Mouse (Mus musculus) thymus, postnatal 10 days (tissue): ENCODE results near the gene Cd207.
"Not testable (repeated sequence)": the region's sequence is repeated elsewhere in the genome, so short reads cannot be mapped to it uniquely, and the experiment has no call there.

Experiments
- DNase-seq, 2 experiments: peaks; one replicate each; pipeline ENCODE4 v3.0.0; 2021; ENCODE audit warnings: low spot score in 2 of 2

Cd207 gene

DNA sequence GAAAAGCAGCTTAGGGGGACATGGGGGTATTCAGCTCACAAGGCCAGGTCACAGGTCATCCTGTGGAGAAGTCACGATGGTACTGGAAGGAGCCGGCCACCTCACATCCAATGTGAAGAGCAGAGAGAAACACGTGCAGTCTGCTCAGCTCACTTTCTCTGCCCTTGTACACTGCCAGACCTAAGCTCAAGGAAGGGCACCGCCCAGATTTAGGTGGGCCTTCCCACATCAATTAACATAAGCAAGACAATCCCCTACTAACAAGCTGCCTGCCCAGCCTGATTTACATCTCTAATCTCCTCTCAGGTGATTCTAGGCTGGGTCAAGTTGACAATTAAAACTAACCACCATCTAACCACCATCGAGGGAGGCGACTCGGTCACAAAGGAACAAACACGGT is 20.3 kb upstream of the Cd207 start:
- DNase-seq, result no peak

- DNase-seq, result no peak
Observed at GRCm38 (mm10) chr6:83696684-83697083, 19.0 kb upstream of the Cd207 start.

DNA sequence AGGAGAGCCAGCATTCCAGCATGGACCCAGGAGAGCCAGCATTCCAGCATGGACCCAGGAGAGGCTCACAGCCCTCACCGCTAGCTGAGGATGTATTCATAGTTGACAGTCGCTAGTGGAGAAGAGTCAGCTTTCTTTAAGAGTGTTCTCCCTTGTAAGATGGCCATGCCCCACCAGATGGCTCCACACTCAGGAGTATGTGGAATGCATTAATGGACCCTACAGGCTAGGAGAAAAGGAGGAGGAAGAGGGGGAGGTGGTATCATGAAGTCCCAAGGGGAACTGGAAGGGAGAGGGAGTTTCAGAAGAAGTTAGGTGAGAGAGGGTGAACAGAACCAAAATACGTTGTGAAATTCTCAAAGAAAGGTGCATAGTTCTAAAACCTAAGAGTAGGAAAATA is 18.1 kb upstream of the Cd207 start:
- no peak for DNase-seq

DNA sequence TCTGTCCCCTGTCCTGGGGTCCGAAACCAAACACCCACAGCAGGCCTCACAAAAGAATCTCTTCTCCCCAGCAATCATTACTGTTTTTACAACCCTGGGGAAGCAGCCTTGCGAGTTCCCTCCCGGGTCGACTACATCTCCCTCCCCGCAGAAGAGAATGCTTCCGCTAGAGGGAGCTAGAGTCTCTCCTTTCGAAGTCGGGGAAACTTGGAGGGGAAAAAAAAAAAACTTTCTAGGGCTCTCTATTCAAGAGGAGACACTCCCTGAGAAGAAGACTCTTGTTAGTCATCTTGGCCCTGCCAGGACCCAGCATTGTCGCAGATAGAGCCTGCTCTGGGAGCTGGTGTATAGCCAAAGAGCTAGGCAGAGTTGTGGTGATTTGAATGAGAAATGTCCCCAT is 16.2 kb upstream of the Cd207 start:
- DNase-seq, result peak in 1 of 2 experiments; percentile 83

GRCm38 (mm10) chr6:83692962-83693361 is 15.3 kb upstream of the Cd207 start:
- no peak for DNase-seq

GRCm38 (mm10) chr6:83690936-83691335 is 13.3 kb upstream of the Cd207 start:
- no peak for DNase-seq

DNA sequence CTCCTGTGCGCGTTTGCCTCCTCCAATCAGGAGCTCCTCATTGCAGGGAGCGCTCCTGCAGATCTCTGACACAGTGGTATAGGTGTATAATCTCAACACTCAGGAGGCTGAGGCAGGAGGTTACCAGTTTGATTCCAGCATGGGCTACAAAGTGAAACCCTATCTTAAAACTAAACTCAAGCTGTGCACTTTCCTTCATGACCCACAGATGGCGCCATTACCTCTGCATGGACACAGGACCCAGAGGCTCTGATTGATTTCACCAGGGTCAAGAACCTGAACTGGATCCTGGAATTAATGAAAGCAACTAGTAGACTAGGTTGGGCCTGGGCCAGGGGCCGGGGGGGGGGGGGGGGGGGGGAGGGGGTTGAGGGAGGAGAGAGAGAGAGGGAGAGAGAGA is 12.6 kb upstream of the Cd207 start:
- DNase-seq, result peak in 1 of 2 experiments; percentile 45

DNA sequence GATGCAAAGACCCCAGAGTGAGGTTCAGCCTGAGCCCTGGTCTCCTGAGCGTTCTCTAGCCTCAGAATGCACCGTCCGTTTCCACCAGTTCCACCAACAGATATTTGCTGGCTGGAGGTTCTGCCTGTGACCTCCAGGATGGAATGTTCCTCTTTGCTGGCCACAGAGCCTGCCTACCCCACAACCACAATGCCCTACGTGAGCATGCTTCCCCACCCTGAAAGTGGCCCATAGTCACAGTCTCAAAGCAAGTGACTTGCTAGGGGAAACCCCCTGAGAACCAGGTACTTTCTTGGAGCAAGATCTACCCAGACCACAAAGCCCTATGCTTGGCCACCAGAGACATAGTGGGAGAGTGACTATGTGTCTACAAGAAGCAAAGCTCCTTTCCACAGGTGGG is 11.7 kb upstream of the Cd207 start:
- no peak for DNase-seq

GRCm38 (mm10) chr6:83673395-83673794 is 4.3 kb downstream of the Cd207 start:
- peak; percentile 61 to 87 for DNase-seq

GRCm38 (mm10) chr6:83665009-83665408 is 12.6 kb downstream of the Cd207 start:
- no peak for DNase-seq

DNA sequence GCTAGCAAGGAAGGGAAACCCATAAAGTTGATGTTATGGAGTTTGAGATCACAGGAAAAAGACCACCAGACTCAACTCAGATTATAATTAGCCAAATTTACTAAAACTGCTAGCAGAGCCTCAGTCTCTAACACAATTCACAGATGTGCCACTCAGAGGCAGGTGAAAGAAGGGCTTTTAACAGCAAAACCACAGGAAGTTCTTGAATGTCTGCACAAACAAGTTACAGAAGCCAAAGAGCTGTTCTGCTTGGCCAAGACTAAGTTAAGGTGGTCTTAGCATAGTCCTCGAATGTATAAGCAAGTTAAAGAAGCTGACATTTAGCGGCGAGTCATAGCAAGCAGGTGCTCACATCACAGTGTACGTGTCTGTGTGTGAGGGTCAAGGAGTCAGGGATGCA is 16.8 kb downstream of the Cd207 start:
- DNase-seq, result peak; percentile 22 to 45

DNA sequence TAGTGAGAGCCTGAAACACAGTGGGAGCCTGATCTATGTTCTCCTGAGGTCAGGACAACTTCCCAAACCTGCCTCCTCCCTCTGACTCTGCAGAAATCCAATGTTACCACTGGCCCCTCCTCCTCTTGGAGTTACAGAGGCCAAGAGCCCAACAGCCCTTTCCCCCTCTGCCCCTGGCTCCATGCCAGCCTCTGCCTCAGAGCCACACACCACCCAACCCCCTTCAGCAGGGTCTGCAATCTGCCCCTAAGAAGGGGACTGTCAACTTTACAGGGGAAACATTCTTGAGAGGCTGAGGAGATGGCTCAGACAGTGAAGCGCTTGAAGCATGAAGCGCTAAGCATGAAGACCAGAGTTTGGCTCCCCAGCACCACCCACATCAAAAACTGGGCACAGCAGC is 21.6 kb downstream of the Cd207 start, which contains the start of gene Clec4f:
Gene Clec4f (minus strand): TSS at position 101 of the 400 bp plus-strand sequence.
- no peak for DNase-seq

DNA sequence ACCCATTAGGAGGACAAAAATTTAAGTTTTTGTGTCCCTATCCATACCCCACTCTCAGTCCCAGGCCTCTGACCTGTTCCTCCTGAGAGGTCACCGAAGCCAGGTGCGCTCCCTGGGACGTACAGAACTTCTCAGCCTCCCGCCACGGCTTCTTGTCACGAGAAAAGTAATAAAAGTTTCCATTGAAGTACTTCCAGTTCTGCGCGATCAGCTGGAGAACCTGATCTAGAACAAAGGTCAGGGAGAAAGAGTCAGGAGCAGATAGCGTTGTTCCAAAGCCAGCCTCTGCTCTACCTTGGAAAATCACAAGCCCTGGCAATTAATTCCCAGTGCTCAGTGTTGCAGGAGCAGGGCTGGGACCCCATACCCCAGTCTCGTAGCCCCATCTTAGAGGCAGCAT is 30.9 kb downstream of the Cd207 start:
- DNase-seq, result no peak

- no peak for DNase-seq
Observed at GRCm38 (mm10) chr6:83635329-83635728, 42.3 kb downstream of the Cd207 start.

GRCm38 (mm10) chr6:83634631-83635030 is 43.0 kb downstream of the Cd207 start:
- DNase-seq, result not testable (repeated sequence)

- not testable (repeated sequence) for DNase-seq
Observed at GRCm38 (mm10) chr6:83634106-83634505, 43.6 kb downstream of the Cd207 start.

DNA sequence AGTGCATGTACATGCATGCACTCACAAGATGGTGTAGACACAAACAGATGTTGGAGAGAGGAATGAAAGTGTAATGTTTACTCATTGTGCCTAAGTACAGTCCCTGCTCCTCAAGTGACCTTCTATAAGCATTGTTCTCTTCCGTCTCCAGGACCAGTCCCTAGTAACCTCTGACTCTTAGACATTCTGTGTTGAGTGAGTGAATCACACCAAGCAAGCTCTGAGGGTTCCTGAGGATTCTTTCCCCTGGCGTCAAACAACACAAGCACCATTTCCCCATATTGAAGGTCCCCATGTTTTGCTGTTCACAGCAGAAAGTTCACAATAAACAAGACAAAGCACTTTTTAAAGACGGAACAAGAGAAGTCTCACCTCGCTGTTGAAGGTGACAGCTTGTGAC is 45.8 kb downstream of the Cd207 start:
- DNase-seq, result no peak

- DNase-seq, result no peak
Observed at GRCm38 (mm10) chr6:83626781-83627180, 50.9 kb downstream of the Cd207 start.
